Mouse (Mus musculus) forebrain, embryonic 13.5 days (tissue): ENCODE measurements at regions not wholly inside any gene's neighbourhood (a gene's known extent, or its start where the extent isn't known, plus 50 kb on each side); places are given as distances from the start of the nearest gene placed in this dataset.

Source experiments
- ATAC-seq: fragments of 200-750 bp; cut with Nextera tagmentation; 2 replicates; pipeline ENCODE4 v1.8.0; 2017
- H3K27ac ChIP-seq: fragments of 300-500 bp; sonication (generic); 2 replicates; pipeline ENCODE4 v1.5.1; 2015; ENCODE audit warnings: inconsistent platforms, mild to moderate bottlenecking, moderate library complexity
- H3K27me3 ChIP-seq: fragments of 300-500 bp; sonication (generic); 2 replicates; pipeline ENCODE4 v1.6.1; 2015; ENCODE audit warnings: mild to moderate bottlenecking, inconsistent platforms
- H3K36me3 ChIP-seq: fragments of 300-500 bp; sonication (generic); 2 replicates; pipeline ENCODE4 v1.6.1; 2015; ENCODE audit warnings: mild to moderate bottlenecking, inconsistent platforms; ENCODE audit not compliant: poor library complexity, severe bottlenecking
- H3K4me1 ChIP-seq: fragments of 300-500 bp; sonication (generic); 2 replicates; pipeline ENCODE4 v1.6.1; 2015; ENCODE audit warnings: inconsistent platforms
- H3K4me2 ChIP-seq: fragments of 300-500 bp; sonication (generic); 2 replicates; pipeline ENCODE4 v1.6.1; 2015; ENCODE audit warnings: inconsistent platforms, mild to moderate bottlenecking, moderate library complexity
- H3K4me3 ChIP-seq: fragments of 300-500 bp; sonication (generic); 2 replicates; pipeline ENCODE4 v1.5.1; 2015; ENCODE audit warnings: mild to moderate bottlenecking, inconsistent platforms
- H3K9ac ChIP-seq: fragments of 300-500 bp; sonication (generic); 2 replicates; pipeline ENCODE4 v1.6.1; 2015; ENCODE audit warnings: mild to moderate bottlenecking, inconsistent platforms
- H3K9me3 ChIP-seq: fragments of 300-500 bp; sonication (generic); replicated peaks from 2 replicates; pipeline ENCODE4 v1.6.1; 2016; ENCODE audit warnings: inconsistent platforms
- WGBS: fragments of 180-500 bp; shearing (Covaris S2); methylation state at CpG from one replicate; pipeline ENCODE4 v1.1.7; 2015; 5-methylcytosine and 5-hydroxymethylcytosine counted together

GRCm38 (mm10) chr2:61250068-61250800 lies 287.2 kb upstream of the Rbms1 start:
- Histone ChIP-seq H3K9me3 (no peaks in the 10 kb centered on the region), H3K4me3 (no peak overlapping the region), H3K4me1 (peaks cover 7% of the 10 kb centered on the region; the same call in 1 of the 2 replicates), H3K36me3 (no peaks in the 10 kb centered on the region), H3K27me3 (peaks cover 3% of the 10 kb centered on the region; the same call in 1 of the 2 replicates), H3K27ac (no peak overlapping the region), H3K9ac (no peak overlapping the region), H3K4me2 (no peak overlapping the region)
- 41% methylated on average over 9 of the region's 9 CpGs for WGBS
- ATAC-seq: no peak

- no peak for ATAC-seq
- no peak overlapping the region for H3K9ac ChIP-seq
- H3K4me1 ChIP-seq: peaks cover 7% of the 10 kb centered on the region; the same call in 1 of the 2 replicates
- H3K27ac ChIP-seq: no peak overlapping the region
- H3K4me2 ChIP-seq: no peak overlapping the region
- peaks cover 3% of the 10 kb centered on the region; the same call in 1 of the 2 replicates for H3K27me3 ChIP-seq
- H3K4me3 ChIP-seq: no peak overlapping the region
- H3K9me3 ChIP-seq: no peaks in the 10 kb centered on the region
- WGBS: 89% methylated on average over 4 of the region's 4 CpGs
- H3K36me3 ChIP-seq: no peaks in the 10 kb centered on the region
Measured at GRCm38 (mm10) chr2:61247956-61248355, 285.0 kb upstream of the Rbms1 start.

DNA sequence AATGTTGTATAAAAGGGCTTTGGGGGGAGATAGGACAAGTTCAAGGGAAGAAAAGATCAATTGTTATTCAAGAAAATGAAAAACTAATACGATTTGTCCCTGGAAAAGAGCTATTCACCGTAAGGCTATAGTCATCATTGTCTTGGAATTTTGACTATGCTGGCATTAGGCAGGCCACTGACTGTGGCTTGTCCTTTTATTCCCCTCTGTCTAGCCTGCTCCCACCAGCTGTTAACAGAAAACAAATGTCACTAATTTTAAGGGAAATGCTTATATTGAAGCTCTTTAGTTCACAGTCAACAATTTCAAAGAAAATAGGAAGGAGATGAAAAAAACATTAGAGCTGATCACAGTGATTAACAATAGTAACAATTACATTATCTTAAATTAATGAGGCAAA lies 284.3 kb upstream of the Rbms1 start:
- Histone ChIP-seq H3K27ac (no peak overlapping the region), H3K36me3 (no peaks in the 10 kb centered on the region), H3K9ac (no peak overlapping the region), H3K27me3 (peaks cover 3% of the 10 kb centered on the region; the same call in 1 of the 2 replicates), H3K4me1 (peaks cover 7% of the 10 kb centered on the region; the same call in 1 of the 2 replicates), H3K4me2 (no peak overlapping the region), H3K9me3 (no peaks in the 10 kb centered on the region), H3K4me3 (no peak overlapping the region)
- WGBS: 23% methylated on average over 2 of the region's 2 CpGs
- no peak for ATAC-seq

DNA sequence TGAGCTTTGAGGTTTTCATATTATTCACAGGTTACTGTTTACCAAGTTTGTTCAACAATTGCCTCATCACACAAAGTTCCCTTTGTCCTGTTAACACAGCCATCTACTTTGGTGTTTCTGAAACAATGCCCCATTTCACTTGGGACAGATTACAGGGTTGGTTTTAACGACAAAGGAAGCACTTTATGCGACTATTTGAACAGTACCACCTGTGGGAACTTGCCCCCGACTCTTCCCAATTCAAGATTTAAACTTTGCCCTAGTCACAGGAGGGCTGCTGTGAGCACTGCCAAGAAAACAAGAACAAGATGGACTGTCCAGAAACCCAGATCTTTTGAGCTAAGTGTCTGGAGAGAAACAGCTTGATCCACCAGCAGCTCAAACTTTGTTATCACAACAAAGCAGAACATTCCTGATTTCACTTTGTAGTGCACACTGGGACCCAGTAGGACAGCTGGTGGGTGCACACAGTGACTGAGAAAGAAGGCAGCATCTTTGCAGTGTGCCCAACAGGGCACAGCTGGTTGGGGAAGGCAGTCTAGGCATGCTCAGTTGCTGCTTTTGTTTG lies 283.8 kb upstream of the Rbms1 start:
- no peak overlapping the region for H3K4me3 ChIP-seq
- peaks cover 3% of the 10 kb centered on the region; the same call in 1 of the 2 replicates for H3K27me3 ChIP-seq
- 13% methylated on average over 3 of the region's 3 CpGs for WGBS
- ATAC-seq: no peak
- H3K9ac ChIP-seq: no peak overlapping the region
- H3K36me3 ChIP-seq: no peaks in the 10 kb centered on the region
- H3K27ac ChIP-seq: no peak overlapping the region
- H3K9me3 ChIP-seq: no peaks in the 10 kb centered on the region
- peaks cover 7% of the 10 kb centered on the region; the same call in 1 of the 2 replicates for H3K4me1 ChIP-seq
- no peak overlapping the region for H3K4me2 ChIP-seq

DNA sequence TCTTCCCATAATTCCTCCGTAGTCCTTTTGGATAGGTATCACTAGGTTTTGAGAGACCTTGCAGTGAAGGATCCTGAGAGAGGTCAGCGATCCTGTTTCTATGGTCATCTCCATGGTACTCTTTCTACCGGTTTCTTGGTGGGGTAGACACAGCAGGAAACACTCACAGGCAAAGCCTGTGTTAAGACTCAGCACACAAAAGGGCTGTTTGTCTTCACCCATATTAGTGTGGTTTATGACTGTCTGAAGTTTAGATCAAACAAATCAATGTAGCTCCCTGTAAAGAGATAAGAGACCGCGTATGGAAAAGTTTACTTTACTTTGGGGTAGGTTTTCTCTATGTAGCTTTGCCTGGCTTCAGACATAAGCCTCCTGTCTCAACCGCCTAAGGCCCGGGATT lies 282.5 kb upstream of the Rbms1 start:
- Histone ChIP-seq H3K36me3 (no peaks in the 10 kb centered on the region), H3K4me2 (no peak overlapping the region), H3K9me3 (no peaks in the 10 kb centered on the region), H3K4me1 (peaks cover 6% of the 10 kb centered on the region; the same call in 1 of the 2 replicates), H3K4me3 (no peak overlapping the region), H3K27me3 (peaks cover 3% of the 10 kb centered on the region; the same call in 1 of the 2 replicates), H3K9ac (no peak overlapping the region), H3K27ac (no peak overlapping the region)
- WGBS: 92% methylated on average over 7 of the region's 7 CpGs
- ATAC-seq: no peak

- H3K4me1 ChIP-seq: no peaks in the 10 kb centered on the region
- no peaks in the 10 kb centered on the region for H3K9me3 ChIP-seq
- WGBS: 78% methylated on average over 3 of the region's 3 CpGs
- no peak overlapping the region for H3K9ac ChIP-seq
- no peak for ATAC-seq
- H3K27ac ChIP-seq: no peak overlapping the region
- H3K27me3 ChIP-seq: no peaks in the 10 kb centered on the region
- no peak overlapping the region for H3K4me3 ChIP-seq
- H3K36me3 ChIP-seq: no peaks in the 10 kb centered on the region
- H3K4me2 ChIP-seq: no peak overlapping the region
Measured at GRCm38 (mm10) chr2:61221676-61222075, 258.7 kb upstream of the Rbms1 start.

DNA sequence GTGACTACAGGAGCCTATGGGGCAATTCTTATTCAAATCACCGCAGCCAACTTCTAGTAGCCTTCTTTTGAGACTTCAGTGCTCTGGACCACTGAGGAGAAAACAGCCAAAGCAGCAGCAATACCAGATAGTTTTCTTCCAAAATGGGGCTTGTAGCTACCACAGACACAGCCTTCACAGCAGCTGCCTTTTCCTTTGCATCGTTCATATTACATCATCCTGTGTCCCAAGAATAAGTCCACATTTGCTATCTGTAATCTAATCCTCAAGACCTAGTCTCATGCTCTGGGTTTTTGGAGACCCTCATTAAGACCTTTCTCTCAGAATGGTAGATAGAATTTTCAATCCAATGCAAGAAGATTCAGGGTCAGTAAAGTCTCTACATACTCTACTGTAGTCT lies 258.2 kb upstream of the Rbms1 start:
- no peak for ATAC-seq
- no peak overlapping the region for H3K27ac ChIP-seq
- H3K27me3 ChIP-seq: no peaks in the 10 kb centered on the region
- no peak overlapping the region for H3K4me3 ChIP-seq
- no peaks in the 10 kb centered on the region for H3K9me3 ChIP-seq
- no peaks in the 10 kb centered on the region for H3K4me1 ChIP-seq
- no peak overlapping the region for H3K4me2 ChIP-seq
- H3K9ac ChIP-seq: no peak overlapping the region
- WGBS: 98% methylated on average over 2 of the region's 2 CpGs
- H3K36me3 ChIP-seq: no peaks in the 10 kb centered on the region

- Histone ChIP-seq H3K27me3 (no peaks in the 10 kb centered on the region), H3K27ac (no peak overlapping the region), H3K36me3 (no peaks in the 10 kb centered on the region), H3K9me3 (no peaks in the 10 kb centered on the region), H3K4me2 (no peak overlapping the region), H3K4me1 (no peaks in the 10 kb centered on the region), H3K4me3 (no peak overlapping the region), H3K9ac (no peak overlapping the region)
- WGBS: 89% methylated on average over 1 of the region's 1 CpGs
- ATAC-seq: no peak
Measured at GRCm38 (mm10) chr2:61213951-61214350, 251.0 kb upstream of the Rbms1 start.

DNA sequence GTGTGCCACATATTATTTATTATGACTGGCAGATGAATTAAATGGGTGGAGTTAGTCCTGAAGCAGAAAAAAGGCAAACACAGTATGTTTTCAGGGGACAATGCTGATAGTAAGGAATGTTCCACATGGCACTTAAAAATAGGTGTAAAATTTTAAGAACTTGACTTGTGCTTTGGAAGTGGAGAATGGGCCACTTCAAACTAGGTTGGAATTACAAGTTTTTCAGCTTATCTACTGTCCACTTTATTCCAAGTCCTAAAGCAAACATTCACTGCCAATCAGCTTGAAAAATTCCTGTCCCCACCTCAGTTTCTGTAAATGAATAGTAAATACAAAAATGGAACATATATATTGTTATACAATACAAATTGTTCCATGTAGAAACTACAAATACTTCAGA lies 238.4 kb upstream of the Rbms1 start:
- Histone ChIP-seq H3K9me3 (no peaks in the 10 kb centered on the region), H3K27me3 (no peaks in the 10 kb centered on the region), H3K4me2 (no peak overlapping the region), H3K9ac (no peak overlapping the region), H3K36me3 (no peaks in the 10 kb centered on the region), H3K4me1 (0 out of 2 replicates have a peak, but pooled peaks cover 11% of the 10 kb centered on the region), H3K4me3 (no peak overlapping the region), H3K27ac (no peak overlapping the region)
- no peak for ATAC-seq

- WGBS: 87% methylated on average over 2 of the region's 2 CpGs
Measured at GRCm38 (mm10) chr2:61193976-61194375, 231.0 kb upstream of the Rbms1 start.

GRCm38 (mm10) chr2:61182424-61182979 lies 219.5 kb upstream of the Rbms1 start:
- Histone ChIP-seq H3K27ac (no peak overlapping the region), H3K36me3 (no peaks in the 10 kb centered on the region), H3K4me3 (no peak overlapping the region), H3K4me1 (no peaks in the 10 kb centered on the region), H3K9me3 (no peaks in the 10 kb centered on the region), H3K4me2 (no peak overlapping the region), H3K9ac (no peak overlapping the region), H3K27me3 (no peaks in the 10 kb centered on the region)
- WGBS: 61% methylated on average over 8 of the region's 8 CpGs
- no peak for ATAC-seq

More at GRCm38 (mm10) chr2:61193976-61194375, 231.0 kb upstream of the Rbms1 start:
- no peak overlapping the region for H3K4me2 ChIP-seq
- H3K27ac ChIP-seq: no peak overlapping the region
- no peaks in the 10 kb centered on the region for H3K27me3 ChIP-seq
- no peak overlapping the region for H3K9ac ChIP-seq
- ATAC-seq: no peak
- H3K9me3 ChIP-seq: no peaks in the 10 kb centered on the region
- H3K4me3 ChIP-seq: no peak overlapping the region
- 0 out of 2 replicates have a peak, but pooled peaks cover under 1% of the 10 kb centered on the region for H3K4me1 ChIP-seq
- H3K36me3 ChIP-seq: no peaks in the 10 kb centered on the region

GRCm38 (mm10) chr2:61177801-61178200 lies 214.8 kb upstream of the Rbms1 start:
- no peak overlapping the region for H3K4me3 ChIP-seq
- H3K27ac ChIP-seq: no peak overlapping the region
- H3K4me2 ChIP-seq: no peak overlapping the region
- H3K36me3 ChIP-seq: no peaks in the 10 kb centered on the region
- H3K9me3 ChIP-seq: no peaks in the 10 kb centered on the region
- H3K9ac ChIP-seq: no peak overlapping the region
- no peaks in the 10 kb centered on the region for H3K4me1 ChIP-seq
- no peaks in the 10 kb centered on the region for H3K27me3 ChIP-seq
- WGBS: 92% methylated on average over 2 of the region's 2 CpGs
- no peak for ATAC-seq
